Mouse (Mus musculus) lung, embryonic 16.5 days (tissue): ENCODE measurements around the gene Adgrb3. TPM values are rescaled to one million over a fixed set of nuclear protein-coding genes. Genes with fewer than 3 reads are reported as not detected.

ENCODE experiments used
- ATAC-seq: fragments of 200-750 bp; cut with Nextera tagmentation; 2 replicates; pipeline ENCODE4 v1.8.0; 2017; ENCODE audit warnings: low read depth, mild to moderate bottlenecking, moderate library complexity
- H3K27ac ChIP-seq: fragments of 300-500 bp; sonication (generic); 2 replicates; pipeline ENCODE4 v1.5.1; 2014; ENCODE audit warnings: mild to moderate bottlenecking, control low read depth, low read length
- H3K27me3 ChIP-seq: fragments of 300-500 bp; sonication (generic); 2 replicates; pipeline ENCODE4 v1.6.1; 2014; ENCODE audit warnings: low read depth, low read length, mixed read lengths; ENCODE audit not compliant: control insufficient read depth, insufficient read depth
- H3K36me3 ChIP-seq: fragments of 300-500 bp; sonication (generic); 2 replicates; pipeline ENCODE4 v1.6.1; 2014; ENCODE audit warnings: low read length; ENCODE audit not compliant: control insufficient read depth, insufficient read depth
- H3K4me1 ChIP-seq: fragments of 300-500 bp; sonication (generic); replicated peaks from 2 replicates; pipeline ENCODE4 v1.6.1; 2014; ENCODE audit warnings: low read length, mixed read lengths; ENCODE audit not compliant: control insufficient read depth, insufficient read depth
- H3K4me2 ChIP-seq: fragments of 300-500 bp; sonication (generic); 2 replicates; pipeline ENCODE4 v1.6.1; 2014; ENCODE audit warnings: low read depth, low read length, control low read depth
- H3K4me3 ChIP-seq: fragments of 300-500 bp; sonication (generic); 2 replicates; pipeline ENCODE4 v1.5.1; 2014; ENCODE audit warnings: mild to moderate bottlenecking, low read length, control low read depth
- H3K9ac ChIP-seq: fragments of 300-500 bp; sonication (generic); 2 replicates; pipeline ENCODE4 v1.6.1; 2014; ENCODE audit warnings: low read length, control low read depth
- H3K9me3 ChIP-seq: fragments of 300-500 bp; sonication (generic); 2 replicates; pipeline ENCODE4 v1.6.1; 2016; ENCODE audit warnings: low read length; ENCODE audit not compliant: control insufficient read depth
- WGBS: fragments of 180-500 bp; shearing (Covaris S2); extraction: QIAGEN DNeasy Blood & Tissue Kit; methylation state at CpG from one replicate; pipeline ENCODE4 v1.1.7; 2014; 5-methylcytosine and 5-hydroxymethylcytosine counted together
- polyA plus RNA-seq: library from polyadenylated mRNA; unstranded; fragments of >200 nt; fragmentation: Nextera tagmentation; extraction: Ambion mirVana; gene quantifications from 2 replicates; pipeline ENCODE4 v1.2.1, GENCODE M21; 2015

Gene Adgrb3
- polyA plus RNA-seq, 1 experiment from 2014 or later: 0.51 TPM

- 76% methylated on average over 2 of the region's 2 CpGs for WGBS
- H3K4me3 ChIP-seq: no peak overlapping the region
- H3K9ac ChIP-seq: no peak overlapping the region
- no peak overlapping the region for H3K4me2 ChIP-seq
- no peaks in the 10 kb centered on the region for H3K36me3 ChIP-seq
- no peak for ATAC-seq
- H3K4me1 ChIP-seq: no peaks in the 10 kb centered on the region
- H3K27me3 ChIP-seq: no peaks in the 10 kb centered on the region
- H3K9me3 ChIP-seq: no peaks in the 10 kb centered on the region
- no peak overlapping the region for H3K27ac ChIP-seq
Observed at GRCm38 (mm10) chr1:25312344-25312743, 517.2 kb downstream of the Adgrb3 start.

GRCm38 (mm10) chr1:25310066-25310465 is 519.4 kb downstream of the Adgrb3 start:
- H3K4me1 ChIP-seq: no peaks in the 10 kb centered on the region
- no peak overlapping the region for H3K4me3 ChIP-seq
- H3K36me3 ChIP-seq: no peaks in the 10 kb centered on the region
- no peak overlapping the region for H3K9ac ChIP-seq
- H3K27me3 ChIP-seq: no peaks in the 10 kb centered on the region
- WGBS: 39% methylated on average over 2 of the region's 2 CpGs
- no peak overlapping the region for H3K4me2 ChIP-seq
- no peaks in the 10 kb centered on the region for H3K9me3 ChIP-seq
- ATAC-seq: no peak
- no peak overlapping the region for H3K27ac ChIP-seq

- no peaks in the 10 kb centered on the region for H3K36me3 ChIP-seq
- H3K4me3 ChIP-seq: no peak overlapping the region
- no peak overlapping the region for H3K27ac ChIP-seq
- H3K9me3 ChIP-seq: no peaks in the 10 kb centered on the region
- ATAC-seq: no peak
- WGBS: 63% methylated on average over 8 of the region's 8 CpGs
- no peak overlapping the region for H3K4me2 ChIP-seq
- no peaks in the 10 kb centered on the region for H3K4me1 ChIP-seq
- no peaks in the 10 kb centered on the region for H3K27me3 ChIP-seq
- no peak overlapping the region for H3K9ac ChIP-seq
Observed at GRCm38 (mm10) chr1:25281471-25281870, 548.0 kb downstream of the Adgrb3 start.

GRCm38 (mm10) chr1:25250562-25250961 is 578.9 kb downstream of the Adgrb3 start:
- ATAC-seq: no peak
- Histone ChIP-seq H3K36me3 (no peaks in the 10 kb centered on the region), H3K9me3 (no peaks in the 10 kb centered on the region)

GRCm38 (mm10) chr1:25242436-25242835 is 587.1 kb downstream of the Adgrb3 start:
- Histone ChIP-seq H3K27ac (no peak overlapping the region), H3K36me3 (no peaks in the 10 kb centered on the region), H3K4me3 (no peak overlapping the region), H3K4me1 (no peaks in the 10 kb centered on the region), H3K9me3 (no peaks in the 10 kb centered on the region), H3K4me2 (no peak overlapping the region), H3K27me3 (no peaks in the 10 kb centered on the region), H3K9ac (no peak overlapping the region)
- no peak for ATAC-seq
- 73% methylated on average over 6 of the region's 6 CpGs for WGBS

More at GRCm38 (mm10) chr1:25250562-25250961, 578.9 kb downstream of the Adgrb3 start:
- H3K9ac ChIP-seq: no peak overlapping the region
- no peak overlapping the region for H3K4me3 ChIP-seq
- no peak overlapping the region for H3K4me2 ChIP-seq
- H3K27me3 ChIP-seq: no peaks in the 10 kb centered on the region
- no peak overlapping the region for H3K27ac ChIP-seq
- no peaks in the 10 kb centered on the region for H3K4me1 ChIP-seq

GRCm38 (mm10) chr1:25229245-25229750 is 600.2 kb downstream of the Adgrb3 start:
- no peak overlapping the region for H3K9ac ChIP-seq
- H3K9me3 ChIP-seq: no peaks in the 10 kb centered on the region
- no peak overlapping the region for H3K27ac ChIP-seq
- H3K36me3 ChIP-seq: no peaks in the 10 kb centered on the region
- H3K4me2 ChIP-seq: no peak overlapping the region
- 0 out of 2 replicates have a peak, but pooled peaks cover 2% of the 10 kb centered on the region for H3K27me3 ChIP-seq
- no peaks in the 10 kb centered on the region for H3K4me1 ChIP-seq
- WGBS: 28% methylated on average over 7 of the region's 7 CpGs
- no peak overlapping the region for H3K4me3 ChIP-seq
- ATAC-seq: no peak

- peak overlapping the region; percentile 39; the same call in 1 of the 2 replicates for H3K4me2 ChIP-seq
- H3K27me3 ChIP-seq: 0 out of 2 replicates have a peak, but pooled peaks cover 2% of the 10 kb centered on the region
- H3K4me3 ChIP-seq: no peak overlapping the region
- peak; percentile 83 for ATAC-seq
- H3K36me3 ChIP-seq: no peaks in the 10 kb centered on the region
- 6% methylated on average over 37 of the region's 37 CpGs for WGBS
- no peak overlapping the region for H3K27ac ChIP-seq
- H3K4me1 ChIP-seq: no peaks in the 10 kb centered on the region
- no peaks in the 10 kb centered on the region for H3K9me3 ChIP-seq
- no peak overlapping the region for H3K9ac ChIP-seq
Observed at GRCm38 (mm10) chr1:25228381-25229244, 600.9 kb downstream of the Adgrb3 start.

- Histone ChIP-seq H3K9me3 (no peaks in the 10 kb centered on the region), H3K36me3 (no peaks in the 10 kb centered on the region), H3K4me2 (no peak overlapping the region), H3K27me3 (0 out of 2 replicates have a peak, but pooled peaks cover 2% of the 10 kb centered on the region), H3K27ac (no peak overlapping the region), H3K4me1 (no peaks in the 10 kb centered on the region), H3K9ac (no peak overlapping the region), H3K4me3 (no peak overlapping the region)
- no peak for ATAC-seq
- 48% methylated on average over 3 of the region's 3 CpGs for WGBS
Observed at GRCm38 (mm10) chr1:25227880-25228279, 601.6 kb downstream of the Adgrb3 start.

- no peaks in the 10 kb centered on the region for H3K36me3 ChIP-seq
- H3K27ac ChIP-seq: no peak overlapping the region
- no peak overlapping the region for H3K9ac ChIP-seq
- H3K4me1 ChIP-seq: no peaks in the 10 kb centered on the region
- WGBS: 42% methylated on average over 5 of the region's 5 CpGs
- H3K4me2 ChIP-seq: no peak overlapping the region
- no peak for ATAC-seq
- H3K9me3 ChIP-seq: no peaks in the 10 kb centered on the region
- no peak overlapping the region for H3K4me3 ChIP-seq
- no peaks in the 10 kb centered on the region for H3K27me3 ChIP-seq
Observed at GRCm38 (mm10) chr1:25204636-25205035, 624.9 kb downstream of the Adgrb3 start.
